Mouse (Mus musculus) left cerebral cortex, postnatal 4 days (tissue): ENCODE measurements around the gene Plch1. TPM values are rescaled to one million over a fixed set of nuclear protein-coding genes. Genes with fewer than 3 reads are reported as not detected.

Experiments
- DNase-seq: peaks from one replicate; pipeline ENCODE4 v3.0.0-alpha.2; 2022
- intact Hi-C: fragments of 180-260 bp; cut with DNase I; formaldehyde crosslinking; loops from one replicate; pipeline ENCODE4 v1.15.1; 2025
- total RNA-seq, 2 experiments: library from RNA; stranded (reverse); gene quantifications; 2 replicates each; pipeline ENCODE4 v1.2.3; 2021

Plch1 gene
- total RNA-seq, 2 experiments from 2014 or later = 7.6 to 9.0 TPM

DNA sequence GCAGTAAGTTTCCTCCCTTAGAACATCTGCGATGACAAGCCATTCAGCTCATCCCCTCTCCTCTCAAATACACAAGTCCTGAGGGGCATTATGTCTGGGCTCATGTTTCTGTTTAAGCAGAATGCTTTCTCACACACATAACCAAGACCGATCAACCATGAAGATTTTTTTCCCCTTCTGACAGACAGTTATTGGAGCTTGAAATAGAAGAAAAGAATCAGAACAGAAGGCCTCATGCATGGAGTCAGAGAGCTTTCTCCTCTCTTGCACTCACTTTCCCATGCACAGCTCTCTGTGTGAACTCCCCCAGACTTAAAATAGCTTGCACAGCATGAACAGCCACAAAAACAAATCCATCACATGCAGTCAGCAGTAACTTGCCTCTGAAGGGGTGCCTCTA, 159.2 kb downstream of the Plch1 start:
- DNase-seq = no peak
- intact Hi-C loops = no loop called here

- DNase-seq = no peak
- intact Hi-C loops = no loop called here
These were observed 170.9 kb downstream of the Plch1 start for GRCm38 (mm10) chr3:63728325-63728724.

DNA sequence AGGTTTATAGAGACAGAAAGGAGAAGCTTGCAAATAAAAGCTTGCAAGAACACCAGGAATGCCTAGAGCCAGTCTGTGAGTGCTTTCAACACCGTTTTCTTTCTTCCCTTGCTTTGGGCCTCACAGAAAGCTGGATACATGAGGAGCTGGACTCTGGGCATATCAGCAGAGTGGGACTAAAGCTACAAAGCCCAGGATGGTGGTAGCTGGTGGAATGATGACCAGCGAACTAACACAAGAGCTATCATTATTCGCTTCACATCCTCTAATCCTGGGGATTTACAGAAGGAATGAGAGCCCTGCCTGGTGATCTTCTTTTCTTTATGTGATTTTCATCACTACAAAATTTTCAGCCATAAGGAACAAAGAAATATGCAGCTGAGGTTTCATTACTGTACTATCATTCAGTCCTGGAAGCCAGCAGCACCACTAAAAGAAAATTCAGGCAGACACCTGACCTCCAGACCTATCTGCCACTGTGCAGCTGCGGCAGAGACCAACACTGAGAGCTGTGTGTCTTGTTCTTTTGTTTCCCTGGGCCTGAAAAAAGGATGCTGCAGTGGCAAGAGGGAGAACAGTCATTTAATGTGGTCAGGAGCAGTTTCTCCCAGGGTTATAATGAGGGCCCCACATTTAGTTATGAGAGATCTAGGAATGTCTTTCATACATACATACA, 172.5 kb downstream of the Plch1 start:
- no peak for DNase-seq
- intact Hi-C loops = no loop called here

DNA sequence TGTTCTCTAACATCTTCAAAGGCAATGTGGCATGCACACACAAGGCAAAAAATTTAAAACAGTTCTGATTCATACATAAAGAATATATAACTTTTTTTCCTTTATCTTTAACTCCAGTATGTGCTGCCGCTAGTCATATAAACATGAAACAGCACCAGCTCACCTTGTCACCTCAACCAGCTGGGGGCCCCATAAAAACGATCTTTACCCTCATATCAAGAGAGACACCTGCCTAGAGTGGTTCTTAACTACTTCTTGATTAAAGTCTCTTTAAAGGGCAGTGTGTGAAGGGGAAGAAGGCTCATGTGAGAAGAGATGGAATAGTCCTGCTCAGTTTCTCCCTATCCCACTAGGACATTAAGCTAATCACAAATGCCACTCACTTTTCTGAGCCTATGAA, 205.6 kb downstream of the Plch1 start:
- intact Hi-C loops = no loop called here

DNA sequence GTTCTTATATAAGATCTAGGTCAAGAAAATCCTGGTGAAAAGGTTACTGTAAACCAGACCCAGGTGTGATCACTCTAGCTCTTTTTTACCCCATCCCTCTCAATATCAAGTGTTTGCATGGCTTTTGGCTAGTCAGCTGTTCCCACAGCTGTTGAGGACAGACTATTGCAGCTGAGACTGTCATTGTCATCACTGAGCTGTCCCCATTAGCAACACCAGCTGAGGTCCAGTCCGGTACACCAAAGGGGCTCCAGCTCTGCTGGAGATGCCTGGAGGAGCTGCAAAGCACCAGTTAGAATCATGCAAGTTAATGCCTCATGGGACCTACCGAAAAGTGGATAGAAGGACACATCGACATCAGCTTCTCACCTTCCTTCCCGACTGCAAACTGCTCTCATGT, 206.5 kb downstream of the Plch1 start:
- intact Hi-C loops = no loop called here
- DNase-seq = no peak

More for the DNA sequence above, 205.6 kb downstream of the Plch1 start:
- DNase-seq = no peak

DNA sequence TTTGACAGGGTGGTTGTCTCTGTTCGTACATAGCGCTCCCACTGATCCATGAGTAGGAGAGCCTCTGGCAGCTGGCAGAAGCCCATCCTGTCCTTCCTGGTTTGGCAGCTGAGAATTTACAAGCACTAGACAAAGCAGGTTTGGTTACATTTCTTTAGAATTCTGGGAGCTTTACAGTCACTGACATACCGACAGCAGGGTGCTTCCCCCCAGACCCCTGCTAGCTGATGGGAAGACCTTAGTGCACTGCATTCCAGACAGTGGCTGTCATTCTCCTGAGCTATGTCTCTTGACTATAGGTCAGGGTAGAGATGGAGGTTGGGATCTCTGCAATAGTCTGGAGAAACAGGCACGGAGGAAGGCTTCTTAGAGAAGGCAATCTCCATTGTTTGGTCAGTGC, 230.5 kb downstream of the Plch1 start:
- intact Hi-C loops = no loop called here
- DNase-seq = no peak

- DNase-seq = no peak
- intact Hi-C loops = no loop called here
These were observed 234.0 kb downstream of the Plch1 start for GRCm38 (mm10) chr3:63665307-63665706.

DNA sequence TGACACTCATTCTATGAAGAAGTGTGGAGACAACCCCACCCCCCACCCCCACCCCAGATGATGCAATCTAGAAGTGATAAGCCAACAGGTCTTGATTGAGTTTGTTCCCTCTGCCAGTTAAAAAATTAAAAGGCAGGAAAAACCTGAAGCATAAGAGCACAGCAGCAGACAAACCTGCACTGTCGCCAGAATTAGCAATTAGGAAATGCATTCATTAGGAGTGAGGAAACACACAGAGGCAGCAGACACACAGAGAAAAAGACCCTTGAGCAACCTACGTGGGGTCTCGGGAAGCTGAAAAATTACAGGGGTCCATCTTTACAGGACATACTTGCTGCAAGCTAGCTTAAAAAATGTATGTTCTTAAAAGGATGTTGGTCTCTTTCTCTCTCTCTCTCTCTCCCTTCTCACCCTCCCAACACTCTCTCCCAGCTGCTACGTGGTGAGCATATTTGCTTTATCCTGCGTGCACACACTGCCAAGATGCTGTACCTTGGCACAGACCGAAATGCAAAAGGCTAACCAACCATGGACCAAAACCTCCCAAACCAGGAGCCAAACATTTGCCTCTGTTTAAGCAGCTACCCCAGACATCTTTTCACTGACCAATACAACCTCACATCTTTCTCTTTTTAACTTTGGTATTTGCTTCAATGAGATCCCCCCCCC, 234.6 kb downstream of the Plch1 start:
- intact Hi-C loops = no loop called here
- DNase-seq = peak; percentile 51

Other genes starting within 250 kb of the Plch1 start
- 10 to 100 TPM; 12.5 to 13.2 TPM for gene E130311K13Rik, start 30.0 kb upstream of the Plch1 start, total RNA-seq
- 10 to 100 TPM; 20.6 to 21.1 TPM for gene Slc33a1, start 65.3 kb upstream of the Plch1 start, total RNA-seq
- 10 to 100 TPM; 47.1 to 47.8 TPM for gene Gmps, start 76.6 kb upstream of the Plch1 start, total RNA-seq
- under 1 TPM; 0.84 to 0.89 TPM for gene Vmn2r1, start 182.1 kb upstream of the Plch1 start, total RNA-seq
- not detected for gene Vmn2r2, start 242.5 kb upstream of the Plch1 start, total RNA-seq